Mouse (Mus musculus) retina, postnatal 1 day (tissue): ENCODE measurements around the gene Tomm70a.

Source experiments
- DNase-seq: peaks from one replicate; pipeline ENCODE4 v3.0.0-alpha.2; 2012

The Tomm70a gene

GRCm38 (mm10) chr16:57120913-57121815 lies at the start of gene Tomm70a:
TSS of gene Tomm70a (plus strand) at chr16:57121703.
- DNase-seq: peak; percentile 98

GRCm38 (mm10) chr16:57075986-57076385 lies 45.5 kb upstream of the Tomm70a start:
- no peak for DNase-seq

- no peak for DNase-seq
Observed at GRCm38 (mm10) chr16:57079577-57079976, 41.9 kb upstream of the Tomm70a start.

- DNase-seq: peak; percentile 73
Observed at GRCm38 (mm10) chr16:57092460-57092859, 29.0 kb upstream of the Tomm70a start.

- DNase-seq: no peak
Observed at GRCm38 (mm10) chr16:57092911-57093605, 28.4 kb upstream of the Tomm70a start.

GRCm38 (mm10) chr16:57098468-57099144 lies 22.9 kb upstream of the Tomm70a start:
- peak; percentile 75 for DNase-seq

GRCm38 (mm10) chr16:57099572-57100237 lies 21.8 kb upstream of the Tomm70a start:
- DNase-seq: peak; percentile 38

GRCm38 (mm10) chr16:57101174-57101573 lies 20.3 kb upstream of the Tomm70a start:
- no peak for DNase-seq

GRCm38 (mm10) chr16:57106185-57106960 lies 15.1 kb upstream of the Tomm70a start:
- DNase-seq: no peak

- peak; percentile 41 for DNase-seq
Observed at GRCm38 (mm10) chr16:57116066-57116465, 5.4 kb upstream of the Tomm70a start.

- no peak for DNase-seq
Observed at GRCm38 (mm10) chr16:57117562-57117961, 3.9 kb upstream of the Tomm70a start.

- no peak for DNase-seq
Observed at GRCm38 (mm10) chr16:57121816-57122415, 413 bp downstream of the Tomm70a start.

- no peak for DNase-seq
Observed at GRCm38 (mm10) chr16:57122682-57123445, 1.4 kb downstream of the Tomm70a start.

GRCm38 (mm10) chr16:57126268-57126667 lies 4.8 kb downstream of the Tomm70a start:
- DNase-seq: no peak

- DNase-seq: no peak
Observed at GRCm38 (mm10) chr16:57127825-57128224, 6.3 kb downstream of the Tomm70a start.

GRCm38 (mm10) chr16:57130752-57131400 lies 9.4 kb downstream of the Tomm70a start:
- DNase-seq: no peak

GRCm38 (mm10) chr16:57131544-57131943 lies 10.0 kb downstream of the Tomm70a start:
- DNase-seq: no peak

- DNase-seq: no peak
Observed at GRCm38 (mm10) chr16:57132326-57132725, 10.8 kb downstream of the Tomm70a start.

- no peak for DNase-seq
Observed at GRCm38 (mm10) chr16:57133611-57134010, 12.1 kb downstream of the Tomm70a start.

- DNase-seq: no peak
Observed at GRCm38 (mm10) chr16:57144741-57145140, 23.2 kb downstream of the Tomm70a start.
